Mouse (Mus musculus) forebrain, embryonic 10.5 days (tissue): ENCODE measurements around the gene Selenom. TPM values are rescaled to one million over a fixed set of nuclear protein-coding genes. Genes with fewer than 3 reads are reported as not detected.

Source experiments
- DNase-seq: peaks from one replicate; pipeline ENCODE4 v3.0.0-alpha.2; 2017; ENCODE audit warnings: low spot score; ENCODE audit errors: extremely low spot score
- H3K27ac ChIP-seq: fragments of 300-500 bp; sonication (generic); 2 replicates; pipeline ENCODE4 v1.5.1; 2016; ENCODE audit warnings: mild to moderate bottlenecking
- H3K27me3 ChIP-seq: fragments of 300-500 bp; sonication (generic); 2 replicates; pipeline ENCODE4 v1.6.1; 2016; ENCODE audit warnings: mild to moderate bottlenecking; ENCODE audit not compliant: poor library complexity, severe bottlenecking
- H3K36me3 ChIP-seq: fragments of 300-500 bp; sonication (generic); replicated peaks from 2 replicates; pipeline ENCODE4 v1.6.1; 2016; ENCODE audit warnings: mild to moderate bottlenecking, moderate library complexity
- H3K4me1 ChIP-seq: fragments of 300-500 bp; sonication (generic); 2 replicates; pipeline ENCODE4 v1.6.1; 2016
- H3K4me3 ChIP-seq: fragments of 300-500 bp; sonication (generic); 2 replicates; pipeline ENCODE4 v1.5.1; 2016; ENCODE audit warnings: mild to moderate bottlenecking, moderate library complexity
- H3K9me3 ChIP-seq: fragments of 300-500 bp; sonication (generic); 2 replicates; pipeline ENCODE4 v1.6.1; 2016; ENCODE audit warnings: mild to moderate bottlenecking, moderate library complexity
- WGBS: fragments of 180-500 bp; shearing (Covaris S2); methylation state at CpG from one replicate; pipeline ENCODE4 v1.1.7; 2016; 5-methylcytosine and 5-hydroxymethylcytosine counted together
- polyA plus RNA-seq: library from polyadenylated mRNA; unstranded; fragments of >200 nt; fragmentation: Nextera tagmentation; extraction: Ambion mirVana; gene quantifications from 2 replicates; pipeline ENCODE4 v1.2.1, GENCODE M21; 2016

Selenom gene
- polyA plus RNA-seq, result 36.1 and 37.9 TPM in 2 replicates

- peaks cover 46% of the 10 kb centered on the region for H3K27me3 ChIP-seq
- peaks cover 37% of the 10 kb centered on the region for H3K4me1 ChIP-seq
- no peaks in the 10 kb centered on the region for H3K9me3 ChIP-seq
- H3K4me3 ChIP-seq, result peak within 1 kb of the TSS; percentile 56
- H3K36me3 ChIP-seq, result peaks cover 2% of the 10 kb centered on the region; the same call in 1 of the 2 replicates
- DNase-seq, result peak; percentile 83
- H3K27ac ChIP-seq, result peak within 1 kb of the TSS; percentile 72
- under 1% methylated on average over 26 of the region's 26 CpGs for WGBS
Observed at GRCm38 (mm10) chr11:3514529-3515054, at the start of gene Selenom. Selenom (plus strand) TSS chr11:3514684.

GRCm38 (mm10) chr11:3471448-3471850, 43.0 kb upstream of the Selenom start:
- Histone ChIP-seq H3K36me3 (no peaks in the 10 kb centered on the region), H3K9me3 (no peaks in the 10 kb centered on the region), H3K27me3 (peaks cover 3% of the 10 kb centered on the region; the same call in 1 of the 2 replicates), H3K4me1 (peaks cover 5% of the 10 kb centered on the region; the same call in 1 of the 2 replicates), H3K4me3 (no peak overlapping the region), H3K27ac (no peak overlapping the region)
- no peak for DNase-seq
- WGBS, result 26% methylated on average over 11 of the region's 11 CpGs

- 20% methylated on average over 1 of the region's 1 CpGs for WGBS
- Histone ChIP-seq H3K27ac (no peak overlapping the region), H3K4me1 (peaks cover 5% of the 10 kb centered on the region; the same call in 1 of the 2 replicates), H3K9me3 (no peaks in the 10 kb centered on the region), H3K4me3 (no peak overlapping the region), H3K27me3 (peaks cover 3% of the 10 kb centered on the region; the same call in 1 of the 2 replicates), H3K36me3 (no peaks in the 10 kb centered on the region)
- peak; percentile 74 for DNase-seq
Observed at GRCm38 (mm10) chr11:3472484-3472883, 42.0 kb upstream of the Selenom start.

GRCm38 (mm10) chr11:3474480-3475115, 39.9 kb upstream of the Selenom start:
- no peaks in the 10 kb centered on the region for H3K36me3 ChIP-seq
- H3K27me3 ChIP-seq, result peaks cover 3% of the 10 kb centered on the region; the same call in 1 of the 2 replicates
- no peak for DNase-seq
- 90% methylated on average over 7 of the region's 7 CpGs for WGBS
- no peak overlapping the region for H3K27ac ChIP-seq
- H3K4me3 ChIP-seq, result no peak overlapping the region
- H3K9me3 ChIP-seq, result no peaks in the 10 kb centered on the region
- H3K4me1 ChIP-seq, result peaks cover 2% of the 10 kb centered on the region; the same call in 1 of the 2 replicates

- H3K36me3 ChIP-seq, result no peaks in the 10 kb centered on the region
Observed at GRCm38 (mm10) chr11:3475489-3475888, 39.0 kb upstream of the Selenom start.

GRCm38 (mm10) chr11:3483980-3484642, 30.4 kb upstream of the Selenom start:
- no peaks in the 10 kb centered on the region for H3K36me3 ChIP-seq
- no peak for DNase-seq
- H3K4me1 ChIP-seq, result peaks cover 10% of the 10 kb centered on the region
- H3K4me3 ChIP-seq, result no peak overlapping the region
- WGBS, result 71% methylated on average over 11 of the region's 11 CpGs
- no peaks in the 10 kb centered on the region for H3K9me3 ChIP-seq
- H3K27me3 ChIP-seq, result no peaks in the 10 kb centered on the region
- H3K27ac ChIP-seq, result no peak overlapping the region

More at GRCm38 (mm10) chr11:3475489-3475888, 39.0 kb upstream of the Selenom start:
- Histone ChIP-seq H3K27me3 (peaks cover 3% of the 10 kb centered on the region; the same call in 1 of the 2 replicates), H3K4me1 (no peaks in the 10 kb centered on the region), H3K27ac (no peak overlapping the region), H3K9me3 (no peaks in the 10 kb centered on the region), H3K4me3 (no peak overlapping the region)
- no peak for DNase-seq

- no peak for DNase-seq
- Histone ChIP-seq H3K36me3 (no peaks in the 10 kb centered on the region), H3K27ac (no peak overlapping the region), H3K9me3 (no peaks in the 10 kb centered on the region), H3K4me3 (no peak overlapping the region), H3K4me1 (peaks cover 10% of the 10 kb centered on the region), H3K27me3 (no peaks in the 10 kb centered on the region)
- 77% methylated on average over 7 of the region's 7 CpGs for WGBS
Observed at GRCm38 (mm10) chr11:3486349-3486748, 28.1 kb upstream of the Selenom start.

GRCm38 (mm10) chr11:3487952-3488570, 26.4 kb upstream of the Selenom start, which contains the start of gene Pla2g3:
Pla2g3 (plus strand) TSS chr11:3488284.
- peak within 1 kb of the TSS; percentile 54; the same call in 1 of the 2 replicates for H3K27ac ChIP-seq
- WGBS, result 32% methylated on average over 11 of the region's 11 CpGs
- H3K27me3 ChIP-seq, result no peaks in the 10 kb centered on the region
- peak; percentile 24 for DNase-seq
- H3K4me3 ChIP-seq, result peak within 1 kb of the TSS; percentile 12; the same call in 1 of the 2 replicates
- no peaks in the 10 kb centered on the region for H3K9me3 ChIP-seq
- peaks cover 14% of the 10 kb centered on the region for H3K4me1 ChIP-seq
- H3K36me3 ChIP-seq, result no peaks in the 10 kb centered on the region

- WGBS, result 92% methylated on average over 5 of the region's 5 CpGs
- Histone ChIP-seq H3K27ac (no peak overlapping the region), H3K4me1 (peaks cover 14% of the 10 kb centered on the region), H3K4me3 (no peak overlapping the region), H3K27me3 (no peaks in the 10 kb centered on the region), H3K36me3 (no peaks in the 10 kb centered on the region), H3K9me3 (no peaks in the 10 kb centered on the region)
- DNase-seq, result no peak
Observed at GRCm38 (mm10) chr11:3489036-3489435, 25.4 kb upstream of the Selenom start.

- Histone ChIP-seq H3K27me3 (no peaks in the 10 kb centered on the region), H3K4me1 (peaks cover 16% of the 10 kb centered on the region), H3K27ac (no peak overlapping the region), H3K4me3 (no peak overlapping the region), H3K36me3 (no peaks in the 10 kb centered on the region), H3K9me3 (no peaks in the 10 kb centered on the region)
- 78% methylated on average over 4 of the region's 4 CpGs for WGBS
- DNase-seq, result no peak
Observed at GRCm38 (mm10) chr11:3492748-3493147, 21.7 kb upstream of the Selenom start.

- Histone ChIP-seq H3K27me3 (no peaks in the 10 kb centered on the region), H3K27ac (0 out of 2 replicates have a peak overlapping the region, but pooled peaks have one; percentile 37), H3K4me1 (peaks cover 7% of the 10 kb centered on the region; the same call in 1 of the 2 replicates), H3K36me3 (no peaks in the 10 kb centered on the region), H3K4me3 (no peak overlapping the region), H3K9me3 (no peaks in the 10 kb centered on the region)
- no peak for DNase-seq
- 83% methylated on average over 17 of the region's 17 CpGs for WGBS
Observed at GRCm38 (mm10) chr11:3494857-3495256, 19.6 kb upstream of the Selenom start.

- Histone ChIP-seq H3K27ac (no peak overlapping the region), H3K27me3 (no peaks in the 10 kb centered on the region), H3K9me3 (no peaks in the 10 kb centered on the region), H3K4me1 (peaks cover 7% of the 10 kb centered on the region; the same call in 1 of the 2 replicates), H3K36me3 (no peaks in the 10 kb centered on the region), H3K4me3 (no peak overlapping the region)
- WGBS, result 94% methylated on average over 14 of the region's 14 CpGs
- no peak for DNase-seq
Observed at GRCm38 (mm10) chr11:3495496-3495895, 19.0 kb upstream of the Selenom start.
